Mouse (Mus musculus): ENCODE measurements around the gene Dnajb12.

Gene Dnajb12

GRCm38 (mm10) chr10:59948363-59949254, 69.3 kb downstream of the Dnajb12 start:
- peak; percentile 73 for DNase-seq (ENCODE audit: low read depth, low spot score)
